Mouse (Mus musculus): ENCODE measurements around the gene Olfr1002.

- no peak for TF ChIP-seq CTCF (IDR thresholded peaks at IDR 0.05; ENCODE audit: borderline replicate concordance, control insufficient read depth, extremely low read depth, insufficient read depth, low read length, poor library complexity)
- TF ChIP-seq POLR2A (IDR thresholded peaks at IDR 0.05; ENCODE audit: control insufficient read depth, extremely low read depth, insufficient read depth, low read length, poor library complexity): no peak
These were observed 38.7 kb downstream of the Olfr1002 start, which contains the start of gene Olfr1000 for GRCm38 (mm10) chr2:85611803-85612202.

Data from thymus, adult 2 months (tissue).